Mouse (Mus musculus) cerebellum, postnatal 4 days (tissue): ENCODE results near the gene Slc48a1.

Experiments used
- DNase-seq, 2 experiments: peaks; one replicate each; pipeline ENCODE4 v3.0.0; 2022; ENCODE audit warnings: low spot score in 2 of 2, mixed read lengths in 1 of 2

Slc48a1 gene

GRCm38 (mm10) chr15:97825071-97825940 lies 47.0 kb downstream of the Slc48a1 start:
- DNase-seq, result no peak

DNA sequence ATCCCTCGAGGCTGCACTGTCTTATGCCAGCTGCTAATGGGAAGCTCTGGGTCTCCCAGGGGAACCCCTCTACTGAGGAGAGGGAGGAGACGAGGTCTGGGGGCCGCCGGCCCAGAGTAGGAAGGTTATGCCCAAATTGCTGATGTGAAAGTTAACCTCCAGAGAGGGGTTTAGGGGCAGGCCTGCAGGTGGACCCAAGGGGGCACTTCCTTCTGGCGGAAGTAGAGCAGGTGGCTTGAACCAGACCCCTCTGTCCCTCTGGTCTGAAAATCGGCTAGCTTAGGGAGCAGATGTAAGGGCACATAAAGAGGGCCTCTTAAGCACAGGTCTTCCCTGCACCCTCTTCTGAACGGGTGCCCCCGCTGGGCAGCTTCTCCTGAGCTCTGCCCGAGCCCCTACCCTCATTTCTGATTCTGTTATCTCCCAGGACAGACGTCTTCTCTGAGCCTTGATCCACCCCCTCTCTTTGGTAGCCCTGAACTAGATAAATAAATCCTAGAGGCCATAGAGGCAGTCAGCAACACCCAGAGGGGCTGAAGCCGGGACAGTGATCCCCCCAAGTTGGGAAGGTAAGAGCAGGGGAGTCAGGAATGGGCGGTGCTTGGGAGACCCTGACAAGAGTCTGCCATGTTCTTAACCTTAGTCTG lies 47.7 kb downstream of the Slc48a1 start:
- DNase-seq, result no peak

DNA sequence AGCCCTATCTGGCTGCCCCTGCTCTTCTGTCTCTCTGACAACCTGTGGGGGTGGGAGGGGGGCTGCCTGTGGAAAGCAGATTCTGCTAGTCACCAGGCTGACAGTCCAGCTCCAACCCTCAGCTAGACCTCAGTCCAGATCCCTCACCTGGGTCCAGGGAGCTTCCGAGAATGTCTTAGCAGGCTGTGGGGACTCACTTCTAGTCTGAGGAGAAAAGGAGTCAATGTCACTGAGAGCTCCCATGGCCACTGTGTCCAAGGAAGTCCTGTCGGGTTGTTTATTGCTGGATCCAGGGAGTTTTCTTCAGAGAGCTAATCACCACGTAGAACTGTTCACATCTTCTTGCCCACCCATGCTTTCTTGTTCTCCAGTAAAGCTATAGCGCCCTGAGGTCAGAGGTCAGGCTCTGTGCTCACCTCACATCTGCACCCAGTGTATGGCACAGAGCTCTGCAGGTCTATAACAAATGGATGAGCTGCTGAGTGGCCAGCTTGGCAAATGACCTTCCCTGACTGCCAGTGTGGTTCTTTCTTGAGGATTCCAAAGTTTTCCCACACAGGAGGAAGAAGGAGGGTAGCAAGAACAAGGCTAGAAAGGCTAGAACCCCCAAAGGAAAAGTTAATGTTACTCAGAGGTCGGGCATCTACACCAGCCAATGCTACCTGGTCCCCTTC lies 48.4 kb downstream of the Slc48a1 start:
- DNase-seq, result no peak

- DNase-seq, result no peak
These were observed 49.1 kb downstream of the Slc48a1 start for GRCm38 (mm10) chr15:97827401-97827800.

DNA sequence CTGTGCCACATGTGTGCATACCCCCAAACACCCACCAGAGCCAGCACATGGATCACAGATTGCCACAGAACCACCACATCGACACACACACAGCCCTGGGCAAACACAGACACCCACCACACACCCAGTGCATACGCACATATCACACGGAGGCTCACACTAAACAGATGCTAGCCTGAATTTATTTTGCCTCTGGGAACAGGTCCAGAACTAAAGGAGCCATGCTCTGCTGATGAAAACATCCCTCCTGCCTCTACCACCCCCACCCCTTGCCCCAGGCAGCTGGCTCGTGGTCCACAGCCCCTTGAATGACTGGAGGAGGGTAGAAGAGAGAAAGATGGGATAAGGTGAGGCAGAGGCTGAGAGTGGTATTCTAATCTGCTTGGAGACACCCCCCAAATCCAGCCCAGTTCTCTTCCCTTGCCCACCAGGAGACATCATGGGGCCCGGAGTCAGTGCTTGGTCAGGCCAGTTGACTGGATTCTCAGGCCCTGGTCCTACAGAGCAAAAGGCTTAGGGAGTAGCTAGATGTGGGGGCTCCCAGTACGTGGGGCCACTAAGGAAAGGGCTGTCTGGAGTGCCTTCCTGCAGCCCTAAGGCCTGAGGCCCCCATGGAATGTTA lies 50.0 kb downstream of the Slc48a1 start:
- DNase-seq, result no peak

DNA sequence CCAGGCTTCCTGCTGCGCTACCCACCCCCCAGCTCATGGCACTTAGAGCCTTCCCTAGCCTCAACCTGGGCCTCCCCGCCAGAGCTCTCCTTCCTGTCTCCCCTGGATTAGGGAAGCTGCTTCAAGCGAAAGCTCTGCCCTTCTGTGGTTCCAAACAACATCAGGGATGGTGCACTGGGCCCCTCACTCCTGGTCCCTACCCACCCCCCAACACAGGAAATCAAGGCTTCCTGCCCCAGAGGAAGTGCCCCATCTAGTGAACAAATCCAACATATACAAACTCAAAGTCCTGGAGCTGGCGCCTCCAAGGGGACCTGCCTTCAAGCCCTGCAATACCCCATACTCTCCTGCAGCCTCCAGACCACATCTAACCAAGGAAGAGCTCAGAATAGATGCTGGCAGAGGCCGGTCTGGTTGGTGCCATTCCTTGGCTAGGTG lies 50.6 kb downstream of the Slc48a1 start:
- no peak for DNase-seq

GRCm38 (mm10) chr15:97829432-97829831 lies 51.1 kb downstream of the Slc48a1 start:
- no peak for DNase-seq

GRCm38 (mm10) chr15:97830253-97830787 lies 52.0 kb downstream of the Slc48a1 start:
- no peak for DNase-seq

DNA sequence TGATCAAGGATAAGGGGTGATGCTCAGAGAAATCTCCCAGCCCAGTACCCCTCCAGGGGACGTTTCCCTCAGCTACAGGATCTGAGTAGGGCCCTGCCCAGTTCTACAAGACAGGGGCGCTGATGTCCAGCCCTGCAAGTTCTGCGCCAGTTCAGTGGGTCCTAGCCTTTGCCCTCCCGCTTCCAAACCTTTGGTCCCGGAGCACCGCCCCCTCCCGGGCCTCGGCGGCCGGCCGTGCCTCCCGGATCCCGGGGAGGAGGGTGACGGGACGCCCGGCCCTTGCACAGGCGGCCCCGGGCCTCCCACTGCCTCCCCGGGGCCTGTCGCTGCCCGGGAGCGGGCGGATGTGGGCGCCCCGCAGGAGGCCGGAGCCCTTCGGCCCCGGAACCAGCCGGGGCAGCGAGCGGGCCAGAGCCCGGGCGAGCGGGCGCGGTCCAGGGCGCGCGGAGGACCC lies 52.5 kb downstream of the Slc48a1 start:
- no peak for DNase-seq

GRCm38 (mm10) chr15:97831242-97831986 lies 53.1 kb downstream of the Slc48a1 start:
- peak in 1 of 2 experiments; percentile 60 for DNase-seq

DNA sequence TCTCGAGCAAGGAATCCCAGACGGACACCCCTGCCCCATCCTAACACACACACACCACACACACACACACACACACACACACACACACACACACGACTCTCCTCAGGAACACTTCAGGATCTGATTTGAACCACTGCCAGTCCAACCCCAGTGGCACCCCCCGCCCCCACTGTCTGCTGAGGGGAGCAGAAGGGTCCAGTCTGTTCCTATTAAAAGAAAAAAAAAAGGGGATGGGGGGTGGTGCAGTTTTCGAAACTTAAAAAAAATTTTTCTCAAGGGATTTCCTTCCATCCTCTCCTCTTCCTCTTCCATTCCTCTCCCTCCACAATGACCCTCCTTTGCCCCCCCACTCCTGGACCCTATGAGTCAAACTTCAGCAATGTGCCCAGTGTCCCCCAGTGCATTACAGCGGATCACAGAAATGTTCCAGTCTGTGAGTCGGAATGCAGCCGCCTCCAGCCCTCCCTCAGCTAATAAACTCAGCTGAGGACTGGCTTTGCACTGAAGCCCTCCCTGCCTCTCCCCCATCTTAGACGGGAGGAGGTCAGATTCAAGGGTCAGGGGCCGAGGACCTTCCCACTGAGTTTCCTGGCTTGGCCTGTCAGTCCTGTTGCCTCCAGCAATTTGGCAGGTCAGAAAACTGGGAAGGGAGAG lies 53.8 kb downstream of the Slc48a1 start:
- no peak for DNase-seq

DNA sequence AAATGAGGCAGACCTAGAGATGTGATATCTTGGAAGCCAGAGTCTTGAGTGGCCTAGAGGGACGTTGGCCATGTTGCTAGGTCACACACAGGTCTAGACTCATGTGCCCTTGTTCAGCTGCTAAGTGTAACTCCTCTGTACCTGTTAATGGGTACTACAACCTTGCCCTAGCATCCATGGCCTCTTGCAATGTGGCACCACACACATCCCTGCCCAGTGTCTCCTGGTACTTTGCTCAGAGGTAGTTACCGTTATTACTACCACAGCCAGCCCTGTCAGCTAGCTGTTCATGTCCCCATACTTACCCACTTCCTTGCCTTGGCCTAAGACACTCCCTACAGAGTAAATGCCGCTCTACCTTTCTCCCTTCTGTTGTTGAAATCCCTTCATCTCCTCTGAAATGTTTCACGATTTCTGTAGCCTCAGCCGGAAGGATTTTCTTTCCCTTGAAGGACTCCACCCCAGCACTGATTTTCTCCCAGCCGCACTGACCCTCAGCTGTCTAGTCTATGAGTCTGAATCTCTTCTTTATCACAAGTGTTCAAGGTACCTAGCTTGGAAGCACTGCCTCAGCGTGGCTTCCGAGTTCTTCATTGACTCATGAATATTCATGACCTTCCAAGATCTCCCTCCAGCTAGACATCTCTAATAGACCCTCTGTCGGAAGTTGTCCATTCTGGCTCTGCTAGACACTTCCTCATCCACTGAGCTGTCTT lies 54.6 kb downstream of the Slc48a1 start:
- no peak for DNase-seq

DNA sequence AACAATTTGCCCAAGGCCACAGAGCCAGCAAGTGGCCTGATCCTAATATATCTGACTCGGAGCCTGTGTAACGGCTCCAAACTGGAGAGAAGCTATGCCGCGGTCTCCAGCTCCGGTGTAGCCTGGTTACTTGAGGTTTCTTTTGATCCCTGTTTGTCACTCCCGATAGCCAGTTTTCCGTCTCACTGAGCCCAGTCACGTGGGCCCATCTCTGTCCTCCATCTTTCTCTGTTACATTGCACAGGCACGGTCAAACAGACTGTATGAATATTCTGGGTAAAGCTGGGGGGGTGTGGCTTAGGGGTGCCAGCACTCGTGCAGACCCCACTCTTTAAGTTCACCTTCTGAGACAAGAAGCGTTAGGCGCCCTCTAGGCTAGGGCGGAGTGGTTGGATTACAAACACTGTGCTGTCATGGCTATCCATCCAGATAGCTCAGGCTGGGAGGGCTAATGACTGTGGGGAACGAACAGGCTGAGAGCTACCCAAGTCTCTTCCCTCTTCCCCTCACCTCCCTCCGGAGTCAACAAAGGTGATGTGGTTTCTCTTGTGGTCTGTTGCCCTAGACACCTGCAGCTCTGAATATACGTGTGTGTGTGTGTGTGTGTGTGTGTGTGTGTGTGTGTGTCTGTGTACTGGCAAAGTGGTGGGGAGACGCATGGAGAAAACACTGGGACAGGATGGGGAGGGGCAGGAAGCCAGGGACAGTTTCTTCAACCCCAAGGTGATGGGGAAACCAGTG lies 58.0 kb downstream of the Slc48a1 start:
- DNase-seq, result no peak

- DNase-seq, result no peak
These were observed 58.6 kb downstream of the Slc48a1 start for GRCm38 (mm10) chr15:97836894-97837247.

- peak in 1 of 2 experiments; percentile 46 for DNase-seq
These were observed 59.3 kb downstream of the Slc48a1 start for GRCm38 (mm10) chr15:97837491-97838061.

- peak in 1 of 2 experiments; percentile 59 for DNase-seq
These were observed 60.1 kb downstream of the Slc48a1 start for GRCm38 (mm10) chr15:97838395-97838794.

DNA sequence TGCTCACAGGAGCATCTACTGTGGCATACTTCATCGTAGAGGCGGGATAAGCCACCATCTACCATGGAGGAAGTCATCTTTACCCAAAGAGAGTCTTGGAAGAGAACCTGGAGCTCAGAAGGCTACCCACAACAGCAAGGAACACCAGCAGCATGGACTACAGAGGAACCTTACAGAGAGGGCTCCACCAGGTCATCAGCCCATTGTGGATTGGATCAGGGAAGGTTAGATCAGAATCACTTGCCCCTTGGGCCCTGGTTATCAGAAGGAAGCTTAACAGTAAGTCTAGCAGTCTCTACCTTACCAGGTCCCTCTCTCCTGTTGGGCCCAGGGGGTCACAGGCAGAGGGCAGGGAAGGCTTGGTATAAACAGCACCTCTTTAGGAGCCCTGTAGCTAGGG lies 60.7 kb downstream of the Slc48a1 start:
- DNase-seq, result no peak

DNA sequence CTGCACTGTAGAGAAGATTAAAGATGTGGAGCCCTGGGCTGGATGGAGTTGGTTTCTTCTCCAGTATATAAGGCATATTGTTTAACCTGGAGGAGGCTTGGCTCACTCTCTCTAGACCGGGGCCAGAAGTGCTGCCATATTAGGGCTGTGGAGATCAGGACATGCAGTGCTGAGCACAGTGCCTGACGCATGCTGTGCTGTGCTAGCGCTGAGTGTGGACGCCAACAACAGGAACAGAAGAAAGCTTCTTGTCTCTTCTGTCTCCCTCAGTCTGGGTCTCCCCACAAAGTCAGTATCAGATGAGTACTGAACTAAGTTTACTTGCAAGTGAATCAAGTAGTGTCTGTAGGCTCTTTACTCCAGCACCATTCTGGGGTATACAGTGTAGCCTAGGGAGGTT lies 61.2 kb downstream of the Slc48a1 start:
- DNase-seq, result no peak

DNA sequence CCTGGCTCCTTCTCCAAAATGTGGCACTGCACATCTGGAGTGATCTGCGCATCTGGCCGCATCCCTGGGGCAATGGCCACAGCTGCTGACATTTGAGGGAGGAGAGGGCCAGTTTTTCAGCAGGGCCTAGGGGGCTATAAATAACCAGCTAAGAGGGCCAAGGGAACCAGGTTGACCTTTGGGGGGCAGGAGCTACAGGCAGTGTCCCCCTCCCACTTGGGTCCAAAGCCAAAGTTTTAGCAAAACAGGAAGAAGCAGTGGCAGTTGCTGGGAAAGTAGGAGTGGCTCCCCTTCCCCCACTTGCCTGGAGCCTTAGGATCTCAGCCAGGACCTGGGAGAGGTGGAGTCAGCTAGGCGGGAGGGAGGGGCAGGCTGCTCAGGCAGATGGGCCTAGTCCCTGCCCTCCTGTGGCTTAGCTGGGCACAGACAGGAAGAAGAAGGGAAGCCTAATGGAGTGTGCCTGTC lies 61.7 kb downstream of the Slc48a1 start:
- peak in 1 of 2 experiments; percentile 58 for DNase-seq
